Mouse (Mus musculus) small intestine, adult 2 months (tissue): ENCODE measurements around the gene Efnb3. TPM values are rescaled to one million over a fixed set of nuclear protein-coding genes. Genes with fewer than 3 reads are reported as not detected.

Source experiments
- H3K27ac ChIP-seq: fragments of 200-500 bp; 2 replicates; pipeline ENCODE4 v1.5.1; 2012; ENCODE audit warnings: low read depth, low read length, control low read depth, inconsistent platforms; ENCODE audit not compliant: insufficient read depth
- H3K27me3 ChIP-seq: fragments of 200-500 bp; 2 replicates; pipeline ENCODE4 v1.6.1; 2012; ENCODE audit warnings: mild to moderate bottlenecking, moderate library complexity, low read length, inconsistent platforms; ENCODE audit not compliant: control insufficient read depth, insufficient read depth
- H3K36me3 ChIP-seq: fragments of 200-500 bp; 2 replicates; pipeline ENCODE4 v1.6.1; 2012; ENCODE audit warnings: mild to moderate bottlenecking, low read length, control low read depth, inconsistent platforms; ENCODE audit not compliant: control insufficient read depth, insufficient read depth
- H3K4me1 ChIP-seq: fragments of 200-500 bp; 2 replicates; pipeline ENCODE4 v1.6.1; 2012; ENCODE audit warnings: low read length, inconsistent platforms, mixed read lengths; ENCODE audit not compliant: control insufficient read depth, insufficient read depth, insufficient read length
- H3K4me3 ChIP-seq: fragments of 200-500 bp; 2 replicates; pipeline ENCODE4 v1.5.1; 2012; ENCODE audit warnings: low read depth, mild to moderate bottlenecking, control low read depth, inconsistent platforms, low read length, moderate library complexity
- CTCF ChIP-seq: fragments of 200-500 bp; IDR thresholded peaks from 2 replicates; pipeline ENCODE4 v1.5.1; 2012; ENCODE audit warnings: low read depth, mild to moderate bottlenecking, control low read depth, inconsistent platforms, low read length, moderate library complexity, mixed read lengths; ENCODE audit not compliant: insufficient replicate concordance, insufficient read length; ENCODE audit errors: extremely low read depth
- POLR2A ChIP-seq: fragments of 200-500 bp; IDR thresholded peaks from 2 replicates; pipeline ENCODE4 v1.6.1; 2012; ENCODE audit warnings: low read depth, mild to moderate bottlenecking, control low read depth, inconsistent platforms, low read length, moderate library complexity
- WGBS: fragments of 180-500 bp; shearing (Covaris S2); methylation state at CpG from one replicate; pipeline ENCODE4 v1.1.7; 2018; 5-methylcytosine and 5-hydroxymethylcytosine counted together
- polyA plus RNA-seq: library from polyadenylated mRNA; depleted of rRNA; stranded (reverse); fragments of >200 nt; gene quantifications from 2 replicates; pipeline ENCODE4 v1.2.3, GENCODE M21; 2012

The Efnb3 gene
- polyA plus RNA-seq, 1 experiment: 1.5 TPM

- H3K4me3 ChIP-seq: peak overlapping the region; percentile 85
- H3K27ac ChIP-seq: no peak overlapping the region
- peaks cover 14% of the 10 kb centered on the region; the same call in 1 of the 2 replicates for H3K4me1 ChIP-seq
- TF ChIP-seq CTCF (no peak), POLR2A (no peak)
- 3% methylated on average over 15 of the region's 15 CpGs for WGBS
- H3K36me3 ChIP-seq: peaks cover 6% of the 10 kb centered on the region; the same call in 1 of the 2 replicates
- no peaks in the 10 kb centered on the region for H3K27me3 ChIP-seq
Observed at GRCm38 (mm10) chr11:69578301-69578700, 18.3 kb upstream of the Efnb3 start.

- WGBS: 67% methylated on average over 5 of the region's 5 CpGs
Observed at GRCm38 (mm10) chr11:69576307-69576706, 16.3 kb upstream of the Efnb3 start.

GRCm38 (mm10) chr11:69575220-69575619 lies 15.2 kb upstream of the Efnb3 start:
- Histone ChIP-seq H3K36me3 (peaks cover 20% of the 10 kb centered on the region), H3K4me3 (no peak overlapping the region), H3K27ac (no peak overlapping the region), H3K4me1 (peaks cover 14% of the 10 kb centered on the region; the same call in 1 of the 2 replicates), H3K27me3 (no peaks in the 10 kb centered on the region)
- 56% methylated on average over 3 of the region's 3 CpGs for WGBS
- TF ChIP-seq CTCF (no peak), POLR2A (no peak)

More at GRCm38 (mm10) chr11:69576307-69576706, 16.3 kb upstream of the Efnb3 start:
- Histone ChIP-seq H3K27ac (no peak overlapping the region), H3K36me3 (peaks cover 13% of the 10 kb centered on the region), H3K4me3 (no peak overlapping the region), H3K4me1 (peaks cover 14% of the 10 kb centered on the region; the same call in 1 of the 2 replicates), H3K27me3 (no peaks in the 10 kb centered on the region)
- no peak for TF ChIP-seq POLR2A
- TF ChIP-seq CTCF: no peak

- H3K27ac ChIP-seq: no peak overlapping the region
- peaks cover 43% of the 10 kb centered on the region for H3K36me3 ChIP-seq
- no peaks in the 10 kb centered on the region; the same call in 1 of the 2 replicates for H3K4me1 ChIP-seq
- no peak overlapping the region for H3K4me3 ChIP-seq
- H3K27me3 ChIP-seq: peaks cover 4% of the 10 kb centered on the region; the same call in 1 of the 2 replicates
- TF ChIP-seq POLR2A (no peak), CTCF (no peak)
- WGBS: 87% methylated on average over 8 of the region's 8 CpGs
Observed at GRCm38 (mm10) chr11:69565131-69565530, 5.1 kb upstream of the Efnb3 start.

GRCm38 (mm10) chr11:69564391-69564790 lies 4.4 kb upstream of the Efnb3 start:
- TF ChIP-seq CTCF (no peak), POLR2A (no peak)
- Histone ChIP-seq H3K27me3 (peaks cover 11% of the 10 kb centered on the region), H3K4me1 (no peaks in the 10 kb centered on the region; the same call in 1 of the 2 replicates), H3K36me3 (peaks cover 43% of the 10 kb centered on the region), H3K4me3 (no peak overlapping the region), H3K27ac (no peak overlapping the region)
- 40% methylated on average over 3 of the region's 3 CpGs for WGBS

- TF ChIP-seq POLR2A (no peak), CTCF (no peak)
- WGBS: 85% methylated on average over 13 of the region's 13 CpGs
- H3K27ac ChIP-seq: no peak overlapping the region
- H3K4me1 ChIP-seq: no peaks in the 10 kb centered on the region; the same call in 1 of the 2 replicates
- H3K36me3 ChIP-seq: peaks cover 41% of the 10 kb centered on the region
- H3K27me3 ChIP-seq: peaks cover 11% of the 10 kb centered on the region
- no peak overlapping the region for H3K4me3 ChIP-seq
Observed at GRCm38 (mm10) chr11:69563373-69563772, 3.4 kb upstream of the Efnb3 start.

GRCm38 (mm10) chr11:69560896-69561854 lies 1.2 kb upstream of the Efnb3 start:
- 87% methylated on average over 16 of the region's 16 CpGs for WGBS
- peaks cover 38% of the 10 kb centered on the region for H3K36me3 ChIP-seq
- H3K27me3 ChIP-seq: peaks cover 11% of the 10 kb centered on the region
- TF ChIP-seq CTCF: no peak
- TF ChIP-seq POLR2A: no peak
- H3K27ac ChIP-seq: no peak overlapping the region
- H3K4me3 ChIP-seq: no peak overlapping the region
- no peaks in the 10 kb centered on the region; the same call in 1 of the 2 replicates for H3K4me1 ChIP-seq
